Mouse (Mus musculus): ENCODE data around the gene Itgb3. TPM values are rescaled to one million over a fixed set of nuclear protein-coding genes. Genes with fewer than 3 reads are reported as not detected.
A peak's percentile ranks its signal among the peaks of the same experiment; 100 is the strongest.

Gene Itgb3
- total RNA-seq, 2 experiments from 2014 or later = 2.3 TPM

GRCm38 (mm10) chr11:104647188-104647867 lies 39.5 kb downstream of the Itgb3 start:
- DNase-seq (ENCODE audit: low spot score in 2 of 2) = peak; percentile 10 to 14

GRCm38 (mm10) chr11:104648571-104648970 lies 40.8 kb downstream of the Itgb3 start:
- DNase-seq (ENCODE audit: low spot score in 2 of 2) = peak; percentile 43 to 50

GRCm38 (mm10) chr11:104660599-104660998 lies 52.8 kb downstream of the Itgb3 start:
- DNase-seq (ENCODE audit: low spot score in 2 of 2) = no peak

- DNase-seq (ENCODE audit: low spot score in 2 of 2) = no peak
These were observed 53.3 kb downstream of the Itgb3 start for GRCm38 (mm10) chr11:104661106-104661505.

- DNase-seq (ENCODE audit: low spot score in 2 of 2) = peak; percentile 22 to 53
These were observed 53.9 kb downstream of the Itgb3 start for GRCm38 (mm10) chr11:104661531-104662205.

GRCm38 (mm10) chr11:104662573-104662972 lies 54.8 kb downstream of the Itgb3 start:
- DNase-seq (ENCODE audit: low spot score in 2 of 2) = no peak

- DNase-seq (ENCODE audit: low spot score in 2 of 2) = no peak
These were observed 55.6 kb downstream of the Itgb3 start for GRCm38 (mm10) chr11:104663241-104663877.

GRCm38 (mm10) chr11:104663878-104664261 lies 56.1 kb downstream of the Itgb3 start:
- DNase-seq (ENCODE audit: low spot score in 2 of 2) = no peak

- no peak for DNase-seq (ENCODE audit: low spot score in 2 of 2)
These were observed 56.6 kb downstream of the Itgb3 start for GRCm38 (mm10) chr11:104664441-104664840.

GRCm38 (mm10) chr11:104667399-104667798 lies 59.6 kb downstream of the Itgb3 start:
- no peak for DNase-seq (ENCODE audit: low spot score in 2 of 2)

- no peak for DNase-seq (ENCODE audit: low spot score in 2 of 2)
These were observed 65.6 kb downstream of the Itgb3 start for GRCm38 (mm10) chr11:104673412-104673811.

- no peak for DNase-seq (ENCODE audit: low spot score in 2 of 2)
These were observed 67.0 kb downstream of the Itgb3 start for GRCm38 (mm10) chr11:104674768-104675167.

GRCm38 (mm10) chr11:104685548-104685947 lies 77.7 kb downstream of the Itgb3 start, which contains the start of gene Gm11639:
Gene Gm11639, plus strand, starts transcription at chr11:104685707.
- DNase-seq (ENCODE audit: low spot score in 2 of 2) = no peak

- no peak for DNase-seq (ENCODE audit: low spot score in 2 of 2)
These were observed 85.4 kb downstream of the Itgb3 start for GRCm38 (mm10) chr11:104693235-104693634.

- DNase-seq (ENCODE audit: low spot score in 2 of 2) = no peak
These were observed 96.3 kb downstream of the Itgb3 start for GRCm38 (mm10) chr11:104704097-104704496.

- no peak for DNase-seq (ENCODE audit: low spot score in 2 of 2)
These were observed 99.3 kb downstream of the Itgb3 start for GRCm38 (mm10) chr11:104707084-104707483.

Other genes with a start within 250 kb of the Itgb3 start
- 10 to 100 TPM; 60.1 to 62.7 TPM for gene Kansl1, start 139.1 kb upstream of the Itgb3 start, total RNA-seq (2021)
- gene Cdc27, start 57.4 kb upstream of the Itgb3 start, total RNA-seq (2021) = 10 to 100 TPM; 52.3 to 65.8 TPM
- 1 to 10 TPM; 4.5 to 6.4 TPM for gene Myl4, start 57.3 kb upstream of the Itgb3 start, total RNA-seq (2021)
- gene Gm11639, start 77.7 kb downstream of the Itgb3 start, total RNA-seq (2021) = under 1 TPM; 0.58 to 0.82 TPM